In the genomic region with DNA sequence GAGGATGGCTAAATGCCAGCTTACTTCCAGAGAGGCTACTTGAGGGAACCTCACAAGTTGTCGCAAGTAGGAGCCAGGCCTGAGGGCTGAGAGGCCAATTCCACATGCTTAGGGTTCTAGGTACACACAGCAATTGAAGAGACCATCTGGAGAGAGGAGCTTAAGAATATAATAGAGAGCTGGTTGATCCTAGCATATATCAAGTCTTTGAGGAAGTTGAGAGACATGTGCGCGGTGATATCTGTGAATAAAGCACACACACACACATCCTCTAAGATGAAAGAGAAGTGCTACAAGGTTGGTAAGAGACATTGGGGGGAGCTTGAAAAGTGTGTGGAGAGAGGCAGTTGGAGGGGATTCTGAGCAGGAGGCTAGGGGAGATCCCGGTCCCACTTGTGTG, we compare ENCODE assay signal across 27 mouse cellular contexts.
"Had no signal": no experiment of that assay in that cellular context is flagged by ENCODE, and none has a peak within 500 bp of the region (broad histone marks: within the 10 kb centered on the region; RNA-seq: fewer than 3 reads in every experiment).

No protein-coding gene starts in this region.

- DNase-seq: gastrocnemius, adult 2 months; gastrocnemius, postnatal 10 days; gastrocnemius, postnatal 25 days; heart, adult 18-20 months; heart, postnatal 10 days; heart, postnatal 4 days; kidney, adult 18-20 months; kidney, adult 8-10 months; kidney, postnatal 10 days; kidney, postnatal 25 days; kidney, postnatal 4 days; layer of hippocampus, adult 9-11 months; layer of hippocampus, postnatal 36 days; liver; liver, embryonic 13.5 days had no signal

- ATAC-seq: hindbrain, embryonic 16.5 days; inflammation-experienced regulatory T-cells, adult 6 months; intestine, embryonic 15.5 days; intestine, postnatal 0 days had no signal

- H3K4me3 ChIP-seq: gastrocnemius, adult 2 months; heart, embryonic 10.5 days; heart, embryonic 12.5 days; hindbrain, embryonic 10.5 days; hindbrain, embryonic 12.5 days; intestine, embryonic 15.5 days; limb, embryonic 10.5 days; limb, embryonic 12.5 days; liver, embryonic 13.5 days had no signal

- H3K27me3 ChIP-seq: heart, embryonic 12.5 days; hindbrain, embryonic 12.5 days; intestine, embryonic 15.5 days; limb, embryonic 12.5 days; liver, embryonic 13.5 days had no signal

- H3K36me3 ChIP-seq: heart, embryonic 10.5 days; heart, embryonic 12.5 days; hindbrain, embryonic 10.5 days; hindbrain, embryonic 12.5 days; intestine, embryonic 15.5 days; limb, embryonic 10.5 days; limb, embryonic 12.5 days; liver, embryonic 13.5 days had no signal

- H3K27ac ChIP-seq: gastrocnemius, adult 2 months; heart, embryonic 10.5 days; hindbrain, embryonic 10.5 days; hindbrain, embryonic 12.5 days; hindbrain, embryonic 14.5 days; intestine, embryonic 15.5 days; limb, embryonic 10.5 days; limb, embryonic 12.5 days; liver, embryonic 13.5 days had no signal

- H3K4me2 ChIP-seq: heart, embryonic 12.5 days; hindbrain, embryonic 12.5 days; hindbrain, embryonic 14.5 days; intestine, embryonic 15.5 days; limb, embryonic 12.5 days; liver, embryonic 11.5 days; liver, embryonic 13.5 days had no signal

- H3K4me1 ChIP-seq: intestine, embryonic 15.5 days; liver, embryonic 13.5 days had no signal

- H3K9ac ChIP-seq: heart, embryonic 12.5 days; hindbrain, embryonic 12.5 days; hindbrain, embryonic 14.5 days; intestine, embryonic 15.5 days; limb, embryonic 12.5 days; liver, embryonic 13.5 days had no signal

- H3K9me3 ChIP-seq: heart, embryonic 10.5 days; hindbrain, embryonic 10.5 days; hindbrain, embryonic 12.5 days; intestine, embryonic 15.5 days; limb, embryonic 10.5 days; limb, embryonic 12.5 days; liver, embryonic 13.5 days had no signal
